Mouse (Mus musculus) thymus, adult 2 months (tissue): Measurements from ENCODE around the gene Shld1.

Experiments
- CTCF ChIP-seq: fragments of 200-500 bp; IDR thresholded peaks from 2 replicates; pipeline ENCODE4 v1.5.1; 2012; ENCODE audit warnings: mild to moderate bottlenecking, control low read depth, low read length, moderate library complexity, borderline replicate concordance; ENCODE audit not compliant: control insufficient read depth, poor library complexity, insufficient read depth; ENCODE audit errors: extremely low read depth
- POLR2A ChIP-seq: fragments of 200-500 bp; IDR thresholded peaks from 2 replicates; pipeline ENCODE4 v1.6.1; 2012; ENCODE audit warnings: mild to moderate bottlenecking, low read length, control low read depth, moderate library complexity; ENCODE audit not compliant: control insufficient read depth, poor library complexity, insufficient read depth; ENCODE audit errors: extremely low read depth

GRCm38 (mm10) chr2:132688611-132689021 is 1.9 kb downstream of the Shld1 start:
- TF ChIP-seq CTCF (no peak), POLR2A (no peak)
